Mouse (Mus musculus) heart, adult 2 months (tissue): ENCODE results near the gene Shpk. TPM values are rescaled to one million over a fixed set of nuclear protein-coding genes. Genes with fewer than 3 reads are reported as not detected.

Source experiments
- DNase-seq, 2 experiments: peaks; one replicate each; pipeline ENCODE4 v3.0.0; 2021
- H3K27ac ChIP-seq: fragments of 200-600 bp; 2 replicates; pipeline ENCODE4 v1.8.1; 2022
- H3K27me3 ChIP-seq: fragments of 200-500 bp; 2 replicates; pipeline ENCODE4 v1.6.1; 2012; ENCODE audit warnings: mild to moderate bottlenecking, low read length, inconsistent platforms, mixed read lengths; ENCODE audit not compliant: control insufficient read depth, insufficient read depth
- H3K36me3 ChIP-seq: fragments of 200-500 bp; 2 replicates; pipeline ENCODE4 v1.6.1; 2012; ENCODE audit warnings: low read length, inconsistent platforms; ENCODE audit not compliant: control insufficient read depth, insufficient read depth
- H3K4me1 ChIP-seq: fragments of 200-500 bp; 2 replicates; pipeline ENCODE4 v1.6.1; 2011; ENCODE audit warnings: low read length; ENCODE audit not compliant: control insufficient read depth, insufficient read depth
- H3K4me3 ChIP-seq: fragments of 200-600 bp; 2 replicates; pipeline ENCODE4 v1.8.1; 2022
- H3K79me2 ChIP-seq: fragments of 200-500 bp; replicated peaks from 2 replicates; pipeline ENCODE4 v1.6.1; 2012; ENCODE audit warnings: mild to moderate bottlenecking, inconsistent platforms, low read length, moderate library complexity, mixed read lengths; ENCODE audit not compliant: control insufficient read depth, insufficient read depth
- H3K9ac ChIP-seq: fragments of 200-500 bp; 2 replicates; pipeline ENCODE4 v1.6.1; 2012; ENCODE audit warnings: low read depth, mild to moderate bottlenecking, control low read depth, inconsistent platforms, low read length, mixed read lengths
- CTCF ChIP-seq: fragments of 200-600 bp; IDR thresholded peaks from 2 replicates; pipeline ENCODE4 v1.8.1; 2022; ENCODE audit warnings: antibody characterized with exemption, mild to moderate bottlenecking, moderate library complexity
- EP300 ChIP-seq: fragments of 200-500 bp; IDR thresholded peaks from 2 replicates; pipeline ENCODE4 v1.6.1; 2011; ENCODE audit warnings: low read depth, low read length, control low read depth; ENCODE audit not compliant: insufficient read depth
- POLR2A ChIP-seq: fragments of 200-500 bp; IDR thresholded peaks from 2 replicates; pipeline ENCODE4 v1.6.1; 2011; ENCODE audit warnings: mild to moderate bottlenecking, low read depth, low read length, control low read depth; ENCODE audit not compliant: insufficient read depth
- whole genome bisulfite sequencing: fragments of 180-500 bp; shearing (Covaris S2); methylation state at CpG from one replicate; pipeline ENCODE4 v1.1.7; 2018; 5-methylcytosine and 5-hydroxymethylcytosine counted together
- intact Hi-C: fragments of 180-260 bp; cut with DNase I; formaldehyde crosslinking; loops from one replicate; pipeline ENCODE4 v1.15.1; 2025
- polyA plus RNA-seq: library from polyadenylated mRNA; depleted of rRNA; stranded (reverse); fragments of >200 nt; gene quantifications from 2 replicates; pipeline ENCODE4 v1.2.3, GENCODE M21; 2012
- total RNA-seq, 2 experiments: library from RNA; stranded (reverse); gene quantifications; 2 replicates each; pipeline ENCODE4 v1.2.3; 2021

Shpk gene
- total and polyA plus RNA-seq, 3 experiments = 0.97 to 2.2 (median 1.1) TPM

DNA sequence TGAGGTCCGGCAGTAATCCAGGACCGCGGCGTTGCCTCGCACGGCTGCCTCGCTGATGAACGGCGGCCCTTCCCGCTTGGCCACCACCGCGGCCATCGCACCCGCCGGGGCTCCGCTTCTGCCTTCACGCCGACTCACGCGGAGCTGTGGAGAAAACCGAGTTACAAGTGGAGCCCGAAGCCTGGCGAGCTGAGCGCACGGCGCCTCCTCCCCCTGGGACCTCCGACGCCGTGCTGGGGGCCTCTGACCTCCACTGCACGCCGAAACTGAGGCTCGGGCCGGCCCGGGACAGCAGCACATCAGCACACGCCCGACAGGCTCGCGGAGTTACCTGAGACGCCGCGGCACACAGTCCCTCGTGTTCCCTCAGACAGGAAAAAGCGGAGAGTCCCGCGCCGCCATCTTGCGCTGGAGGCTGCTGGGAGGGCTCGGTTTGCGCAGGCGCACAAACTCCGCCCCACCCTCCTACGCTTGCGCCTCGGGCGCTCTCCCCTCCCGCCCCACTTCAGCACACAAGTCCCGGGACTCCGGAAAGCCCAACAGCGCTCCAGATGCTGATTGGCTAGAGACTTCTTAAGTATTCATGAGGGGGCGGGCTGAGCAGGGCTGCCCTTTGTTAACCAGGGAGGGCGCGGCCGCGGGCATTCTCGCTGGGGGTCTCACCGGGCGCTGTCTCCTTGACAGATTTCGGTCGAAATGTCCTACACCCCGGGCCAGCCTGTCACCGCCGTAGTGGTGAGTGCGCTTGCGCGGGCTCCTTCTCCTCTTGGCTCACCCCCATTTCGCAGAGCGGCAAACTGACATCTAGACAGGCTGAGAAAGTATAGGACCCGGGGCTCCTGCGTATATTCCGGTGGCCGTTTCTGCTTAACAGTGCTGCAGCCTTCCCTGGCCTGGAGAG, 22.4 kb upstream of the Shpk start, which contains the start of the genes Emc6 and Tax1bp3:
TSS of gene Emc6 (minus strand) at position 430 of the 901 bp plus-strand sequence.
TSS of gene Tax1bp3 (plus strand) at position 476 of the 901 bp plus-strand sequence.
- H3K9ac ChIP-seq = peak within 1 kb of the TSS; percentile 91
- intact Hi-C loops = loop anchor here (1.0 kb wide), 1 partner anchor 39 kb away; the partner anchor contains the start of gene Haspin
- peak within 1 kb of the TSS; percentile 99 for H3K27ac ChIP-seq
- H3K79me2 ChIP-seq = peaks cover 2% of the 10 kb centered on the region
- H3K27me3 ChIP-seq = no peaks in the 10 kb centered on the region
- DNase-seq = peak; percentile 97 to 98
- peaks cover 9% of the 10 kb centered on the region for H3K36me3 ChIP-seq
- no peak for TF ChIP-seq EP300
- peak; percentile 74 for TF ChIP-seq POLR2A
- peak within 1 kb of the TSS; percentile 94 for H3K4me3 ChIP-seq
- peaks cover 15% of the 10 kb centered on the region for H3K4me1 ChIP-seq
- WGBS = under 1% methylated on average over 81 of the region's 81 CpGs

DNA sequence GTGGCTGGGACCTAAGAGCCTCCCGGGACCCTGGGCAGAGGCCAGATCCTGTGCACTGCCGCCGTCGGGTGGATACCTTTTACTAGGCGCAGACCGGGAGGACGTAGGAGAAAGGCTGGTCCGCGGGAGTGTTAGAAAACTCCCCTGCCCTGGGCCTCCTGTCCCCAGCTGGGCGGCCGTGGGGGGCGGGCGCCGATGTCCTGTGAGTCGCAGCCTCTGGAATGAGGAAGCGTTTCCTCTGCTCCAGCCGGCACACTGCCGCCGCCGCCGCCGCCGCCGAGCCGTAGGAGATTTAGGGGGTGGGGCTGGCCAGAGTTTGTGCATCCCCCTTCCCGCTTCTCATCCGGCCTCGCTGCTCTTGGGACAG, 21.8 kb upstream of the Shpk start:
- Histone ChIP-seq H3K79me2 (peaks cover 2% of the 10 kb centered on the region), H3K9ac (peak overlapping the region; percentile 87), H3K27me3 (no peaks in the 10 kb centered on the region), H3K4me1 (peaks cover 10% of the 10 kb centered on the region), H3K27ac (peak overlapping the region; percentile 99), H3K4me3 (peak overlapping the region; percentile 94), H3K36me3 (peaks cover 7% of the 10 kb centered on the region)
- TF ChIP-seq POLR2A = no peak
- TF ChIP-seq EP300 = 0 out of 2 replicates have a peak, but pooled peaks have one; percentile 28
- no peak for TF ChIP-seq CTCF
- WGBS = 2% methylated on average over 28 of the region's 28 CpGs
- peak; percentile 87 to 88 for DNase-seq
- intact Hi-C loops = loop anchor here (1.0 kb wide), 1 partner anchor 39 kb away; the partner anchor contains the start of gene Haspin

DNA sequence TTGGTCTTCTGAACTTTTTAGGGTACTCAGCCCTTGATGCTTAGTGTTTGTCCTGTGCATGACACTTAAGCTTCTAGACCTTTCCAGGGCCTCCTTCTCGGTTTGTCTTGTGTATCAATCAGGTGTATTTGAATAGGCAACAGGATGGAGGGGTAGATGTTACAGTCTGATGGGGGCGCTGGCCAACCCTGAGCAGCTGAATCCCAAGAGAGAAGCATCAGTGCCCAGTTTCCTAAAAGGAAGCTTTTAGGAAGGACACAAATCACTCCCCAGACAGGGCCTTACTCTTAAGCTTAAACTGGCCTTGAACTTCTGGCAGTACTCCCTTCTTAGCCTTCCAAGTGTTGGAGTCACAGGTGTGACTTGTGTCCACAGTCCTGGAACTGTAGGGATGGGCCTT, 21.4 kb upstream of the Shpk start:
- Histone ChIP-seq H3K4me1 (peaks cover 7% of the 10 kb centered on the region), H3K36me3 (peaks cover 5% of the 10 kb centered on the region), H3K27ac (peak overlapping the region; percentile 99), H3K9ac (peak overlapping the region; percentile 87), H3K4me3 (peak overlapping the region; percentile 94), H3K79me2 (peaks cover 2% of the 10 kb centered on the region), H3K27me3 (no peaks in the 10 kb centered on the region)
- DNase-seq = no peak
- intact Hi-C loops = loop anchor here (1.0 kb wide), 1 partner anchor 40 kb away; the partner anchor contains the start of gene Haspin
- TF ChIP-seq POLR2A (no peak), EP300 (no peak), CTCF (no peak)
- WGBS = 0% methylated on average over 2 of the region's 2 CpGs

DNA sequence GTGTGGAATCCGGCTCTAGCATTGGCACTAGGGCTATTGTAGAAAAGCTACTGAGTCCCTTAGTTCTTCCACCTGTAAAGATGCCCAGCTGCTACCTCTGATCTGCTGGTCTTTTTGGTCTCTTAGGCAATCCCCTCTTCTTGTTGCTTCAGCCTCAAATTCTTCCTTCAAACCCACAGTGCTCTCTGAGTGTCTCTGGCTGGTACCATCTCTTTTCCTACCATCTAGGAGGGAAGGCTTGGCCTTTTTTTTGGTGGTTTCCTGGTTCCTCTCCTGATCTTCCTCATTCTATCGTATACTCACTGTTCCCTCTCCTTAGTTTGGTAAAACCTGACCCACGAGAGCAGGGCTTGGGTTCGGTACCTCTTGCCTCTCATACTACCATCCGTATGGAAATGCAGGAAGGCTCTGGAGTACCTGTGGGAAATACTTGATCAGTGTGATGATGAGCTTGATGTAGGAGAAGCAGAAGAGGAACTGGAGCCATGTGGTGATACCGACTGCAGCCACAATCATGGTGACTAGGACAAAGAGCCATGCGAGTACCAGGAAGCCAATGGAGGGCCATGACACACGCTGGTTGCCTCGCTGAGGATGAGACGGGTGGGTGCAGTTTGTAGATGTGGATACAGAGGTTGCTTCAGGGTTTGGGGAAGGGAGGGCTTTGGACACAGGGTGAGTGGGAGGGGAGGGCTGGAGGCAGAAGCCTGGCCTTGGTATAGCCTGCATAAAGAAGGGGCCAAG, 13.2 kb upstream of the Shpk start:
- no peaks in the 10 kb centered on the region for H3K36me3 ChIP-seq
- no peaks in the 10 kb centered on the region for H3K79me2 ChIP-seq
- DNase-seq = no peak
- H3K4me3 ChIP-seq = no peak overlapping the region
- TF ChIP-seq POLR2A = no peak
- no peak for TF ChIP-seq EP300
- TF ChIP-seq CTCF = no peak
- intact Hi-C loops = no loop called here
- H3K4me1 ChIP-seq = no peaks in the 10 kb centered on the region
- no peak overlapping the region for H3K27ac ChIP-seq
- WGBS = 86% methylated on average over 10 of the region's 10 CpGs
- no peaks in the 10 kb centered on the region for H3K27me3 ChIP-seq
- no peak overlapping the region for H3K9ac ChIP-seq

DNA sequence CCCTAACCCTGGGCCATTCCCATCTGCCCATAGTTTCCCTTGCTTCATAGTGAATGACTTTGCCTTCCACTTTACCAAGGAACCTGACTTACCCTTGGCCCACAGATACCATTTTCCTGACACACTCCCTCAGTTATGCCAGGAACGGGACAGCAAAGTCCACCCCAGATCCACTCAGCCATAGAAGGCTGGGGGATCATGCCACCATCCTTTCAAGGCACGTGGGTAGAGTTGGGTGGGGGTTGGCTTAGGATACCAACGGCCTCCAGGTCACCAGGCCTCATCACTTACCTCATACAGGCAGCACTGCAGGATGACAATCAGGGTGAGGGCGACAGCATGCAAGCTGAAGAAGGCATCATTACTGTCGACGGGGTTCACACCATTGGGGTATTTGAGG, 12.0 kb upstream of the Shpk start:
- intact Hi-C loops = no loop called here
- Histone ChIP-seq H3K27me3 (no peaks in the 10 kb centered on the region), H3K79me2 (no peaks in the 10 kb centered on the region), H3K36me3 (no peaks in the 10 kb centered on the region), H3K4me3 (no peak overlapping the region), H3K27ac (no peak overlapping the region), H3K9ac (no peak overlapping the region), H3K4me1 (no peaks in the 10 kb centered on the region)
- no peak for DNase-seq
- 86% methylated on average over 6 of the region's 6 CpGs for WGBS
- TF ChIP-seq EP300 (no peak), CTCF (no peak), POLR2A (no peak)
